Mouse (Mus musculus) mesoderm, embryonic 11.5 days (tissue): ENCODE data around the gene Mlx.
A peak's percentile ranks its signal among the peaks of the same experiment; 100 is the strongest.

Experiments
- DNase-seq: peaks from one replicate; pipeline ENCODE4 v3.0.0-alpha.2; 2012; ENCODE audit warnings: low read depth, low spot score

The Mlx gene

GRCm38 (mm10) chr11:101065002-101065401, 22.1 kb upstream of the Mlx start:
- DNase-seq, result no peak

DNA sequence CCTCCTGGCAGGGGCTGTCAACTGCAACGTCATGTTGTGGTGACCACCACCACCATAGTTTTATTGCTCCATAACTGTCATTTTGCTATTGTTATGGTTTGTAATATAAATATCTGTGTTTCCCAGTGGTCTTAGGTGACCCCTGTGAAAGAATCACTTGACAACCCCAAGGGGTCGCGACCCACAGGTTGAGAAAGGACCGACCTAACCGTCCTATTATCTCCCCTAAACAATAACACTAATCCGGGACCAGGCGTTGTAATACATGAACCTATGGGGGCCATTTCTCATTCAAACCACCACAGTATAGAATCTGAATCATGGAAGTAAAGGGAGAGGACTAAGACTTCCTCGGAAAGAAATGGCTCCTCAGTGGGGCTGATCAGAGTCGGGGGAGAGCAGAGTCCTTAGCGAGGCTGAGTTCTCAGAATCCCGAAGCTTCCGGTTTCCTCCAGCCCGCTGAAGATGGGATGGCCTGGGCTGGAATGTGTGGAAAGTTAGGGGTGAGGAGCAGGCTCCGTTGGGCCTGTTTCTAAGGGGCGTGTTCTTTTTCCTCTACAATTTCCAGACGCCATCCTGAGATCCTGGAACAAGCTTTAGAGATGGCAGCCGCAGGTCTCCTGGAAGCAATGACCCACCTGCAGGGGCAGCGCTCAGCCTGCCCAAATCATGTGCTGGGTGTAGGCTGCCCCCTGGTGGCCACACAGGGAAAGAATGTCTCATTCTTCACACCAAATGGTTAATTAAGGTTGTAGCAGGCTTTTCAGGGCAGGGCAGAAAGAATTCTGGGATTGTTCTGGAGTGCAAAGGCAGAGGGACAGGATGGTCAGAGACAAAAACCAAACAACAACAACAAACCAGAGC, 20.3 kb upstream of the Mlx start:
- DNase-seq, result peak; percentile 89

DNA sequence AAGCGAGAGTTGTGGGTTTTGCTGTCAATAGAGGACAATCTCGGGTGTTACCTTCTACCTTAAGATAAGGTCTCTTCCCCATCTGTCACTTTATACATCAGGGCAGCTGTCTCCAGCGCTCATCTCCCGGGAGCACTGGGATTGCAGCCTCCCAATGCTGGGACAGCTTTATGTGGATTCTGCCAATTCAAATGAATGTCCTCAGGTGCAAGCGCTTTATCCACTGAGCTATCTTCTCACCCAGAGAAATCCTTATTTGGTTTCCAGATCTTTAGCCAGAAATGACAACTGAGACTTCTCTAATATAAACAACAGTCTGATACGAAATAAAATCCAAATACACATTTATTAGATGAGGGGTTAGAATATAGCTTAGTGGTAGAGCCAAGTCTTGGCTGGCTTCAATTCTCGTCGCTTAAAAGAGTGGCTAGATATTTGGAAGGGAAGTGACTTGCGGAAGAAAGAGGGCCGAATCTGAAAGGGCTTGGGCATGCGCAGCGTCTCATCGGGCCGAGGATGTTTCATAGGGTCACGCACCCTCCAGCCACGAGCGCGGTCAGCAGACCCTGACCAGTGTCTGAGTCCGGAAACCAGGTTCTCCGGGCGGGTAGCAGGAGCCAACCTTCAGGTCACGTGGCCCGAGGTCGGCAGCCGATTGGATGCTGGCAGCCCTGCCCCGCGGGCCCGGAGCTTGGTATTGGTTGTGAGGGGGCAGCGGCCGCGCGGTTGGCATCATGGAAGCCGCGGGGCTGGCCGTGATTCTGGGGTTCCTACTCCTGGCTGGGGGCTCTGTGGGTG, 17.5 kb upstream of the Mlx start, which contains the start of gene Naglu:
Naglu (plus strand) TSS at position 622 of the 798 bp plus-strand sequence.
- DNase-seq, result peak; percentile 91

GRCm38 (mm10) chr11:101070189-101070527, 16.9 kb upstream of the Mlx start:
- DNase-seq, result no peak

GRCm38 (mm10) chr11:101070987-101071386, 16.1 kb upstream of the Mlx start:
- no peak for DNase-seq

GRCm38 (mm10) chr11:101071810-101072428, 15.2 kb upstream of the Mlx start:
- DNase-seq, result no peak

DNA sequence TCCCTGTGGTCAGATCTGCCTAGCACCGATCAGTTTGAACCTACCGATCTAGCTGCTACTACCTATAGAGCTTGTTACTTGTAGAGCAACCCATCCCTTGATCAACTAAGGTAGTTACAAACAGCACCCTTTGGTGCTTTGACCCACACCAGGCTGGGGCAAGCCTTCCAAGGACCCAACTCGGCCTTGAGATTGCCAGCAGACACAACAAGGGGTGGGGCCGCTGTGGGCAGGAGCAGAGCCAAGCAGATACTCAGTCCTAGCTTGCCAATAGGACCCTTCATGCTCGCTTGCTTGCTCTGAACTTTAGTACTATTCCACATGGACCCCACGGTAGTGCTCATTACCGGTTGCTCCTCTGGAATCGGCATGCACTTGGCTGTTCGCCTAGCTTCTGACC, 9.0 kb upstream of the Mlx start, which contains the start of gene Hsd17b1:
Hsd17b1 (plus strand) TSS at position 291 of the 400 bp plus-strand sequence.
- DNase-seq, result no peak

DNA sequence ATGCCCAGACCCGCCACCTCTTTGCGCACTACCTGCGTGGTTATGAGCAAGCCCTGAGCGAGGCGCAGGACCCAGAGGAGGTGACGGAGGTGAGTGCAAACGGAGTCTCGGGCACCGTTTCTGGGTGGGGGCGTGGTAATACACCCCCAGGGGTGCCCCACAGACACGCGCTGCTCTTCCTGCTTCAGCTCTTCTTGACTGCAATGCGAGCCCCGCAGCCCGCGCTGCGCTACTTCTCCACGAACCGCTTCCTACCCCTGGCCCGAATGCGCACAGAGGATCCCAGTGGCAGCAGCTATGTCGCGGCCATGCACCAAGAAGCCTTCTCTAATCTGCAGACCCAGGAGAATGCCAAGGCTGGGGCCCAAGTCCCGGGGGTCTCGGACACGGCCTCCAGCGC, 7.3 kb upstream of the Mlx start:
- no peak for DNase-seq

DNA sequence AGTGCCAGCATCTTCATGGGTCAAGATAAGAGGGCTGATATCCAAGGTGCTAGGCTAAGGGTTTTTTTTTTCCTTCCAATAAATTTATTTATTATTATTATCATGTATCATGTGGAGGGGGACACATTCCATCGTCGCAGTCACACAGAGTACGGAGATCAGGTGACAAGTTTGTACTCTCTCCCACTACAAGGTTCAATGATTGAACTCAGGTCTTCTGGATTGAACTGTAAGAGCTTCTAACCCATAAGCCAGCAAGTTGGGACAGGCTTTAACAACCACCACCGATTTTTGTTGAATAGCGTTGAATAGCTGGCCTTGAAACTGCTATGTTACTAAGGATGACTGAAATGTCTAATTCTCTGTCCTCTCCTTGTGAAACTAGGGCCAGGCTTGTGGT, 6.7 kb upstream of the Mlx start:
- DNase-seq, result no peak

DNA sequence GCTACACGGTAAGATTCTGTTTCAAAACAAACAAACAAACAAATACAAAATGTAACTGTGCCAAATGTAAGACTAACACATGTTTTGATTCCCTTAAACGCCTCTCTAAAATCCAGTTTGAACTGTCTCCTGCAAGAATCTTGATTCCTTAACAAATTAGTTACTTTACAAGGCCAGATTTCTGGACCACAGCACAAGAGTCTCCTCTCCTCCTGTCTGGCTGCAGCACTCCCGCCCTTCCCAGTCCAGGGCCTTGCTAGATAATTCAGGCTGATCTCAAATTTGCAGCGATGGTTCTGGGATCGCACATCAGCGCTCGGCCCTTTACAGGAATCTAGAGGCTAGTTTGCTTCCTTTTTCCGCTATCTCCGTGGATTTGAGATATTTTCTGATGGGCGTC, 5.4 kb upstream of the Mlx start:
- no peak for DNase-seq

DNA sequence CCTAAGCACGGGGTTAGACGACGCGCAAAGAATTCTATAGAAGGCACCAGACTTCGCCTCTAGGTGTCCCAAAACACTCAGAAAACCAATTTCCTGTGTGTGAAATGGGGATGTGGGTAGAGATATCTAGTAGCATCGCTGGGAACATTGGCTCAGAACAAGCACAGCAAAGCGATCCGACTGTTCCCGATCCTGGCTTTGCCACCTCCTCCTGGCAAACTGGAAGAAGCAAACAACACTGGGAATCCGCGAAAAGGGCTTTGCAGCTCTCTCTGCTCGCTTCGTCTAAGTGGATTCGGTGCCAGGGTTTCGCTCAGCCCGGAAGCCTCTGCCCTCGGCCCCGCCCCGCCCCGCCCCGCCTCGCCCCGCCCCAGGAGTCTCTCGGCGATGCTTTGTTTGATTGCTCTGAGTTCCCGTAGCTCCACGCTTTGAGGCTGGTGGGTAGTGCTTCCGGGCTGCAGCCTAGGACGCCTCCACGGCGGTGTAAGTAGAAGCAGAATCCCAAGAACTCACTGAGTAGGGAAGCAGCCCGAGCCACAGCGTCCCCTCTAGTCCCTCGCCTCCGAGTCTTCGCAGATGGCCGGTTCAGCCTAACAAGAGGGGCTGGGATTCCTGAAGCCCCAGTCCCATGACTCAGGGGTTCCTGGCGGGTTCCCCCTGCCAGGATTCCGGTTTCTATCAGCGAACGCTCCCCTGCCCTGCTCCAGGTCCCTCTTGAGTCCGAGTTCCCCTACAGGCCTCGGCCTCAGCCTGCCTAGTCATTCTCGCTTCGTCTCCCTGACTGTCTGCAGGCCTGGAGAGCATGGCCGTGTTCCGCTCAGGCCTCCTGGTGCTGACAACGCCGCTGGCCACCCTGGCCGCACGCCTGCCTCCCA, 4.6 kb upstream of the Mlx start, which contains the start of gene Coasy:
Coasy (plus strand) TSS at position 358 of the 875 bp plus-strand sequence.
- DNase-seq, result peak; percentile 92

DNA sequence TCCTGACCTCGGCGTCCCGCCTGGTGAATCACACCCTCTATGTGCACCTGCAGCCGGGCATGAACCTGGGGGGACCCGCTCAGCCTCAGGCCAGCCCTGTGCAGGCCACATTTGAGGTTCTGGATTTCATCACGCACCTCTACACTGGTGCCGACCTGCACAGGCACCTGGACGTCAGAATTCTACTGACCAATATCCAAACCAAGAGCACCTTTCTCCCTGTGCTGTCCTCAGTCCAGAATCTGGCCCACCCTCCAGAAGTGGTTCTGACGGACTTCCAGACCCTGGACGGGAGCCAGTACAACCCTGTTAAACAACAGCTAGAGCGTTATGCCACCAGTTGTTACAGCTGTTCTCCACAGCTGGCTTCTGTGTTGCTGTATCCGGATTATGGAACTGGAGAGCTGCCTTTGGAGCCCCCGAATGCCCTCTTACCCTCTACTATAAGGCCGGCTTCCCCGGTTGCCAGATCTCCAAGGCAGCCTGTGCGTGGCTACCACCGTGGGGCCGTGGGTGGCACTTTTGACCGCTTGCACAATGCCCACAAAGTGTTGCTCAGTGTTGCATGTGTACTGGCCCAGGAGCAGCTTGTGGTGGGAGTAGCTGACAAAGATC, 3.9 kb upstream of the Mlx start:
- DNase-seq, result no peak

GRCm38 (mm10) chr11:101084246-101084645, 2.8 kb upstream of the Mlx start:
- no peak for DNase-seq

DNA sequence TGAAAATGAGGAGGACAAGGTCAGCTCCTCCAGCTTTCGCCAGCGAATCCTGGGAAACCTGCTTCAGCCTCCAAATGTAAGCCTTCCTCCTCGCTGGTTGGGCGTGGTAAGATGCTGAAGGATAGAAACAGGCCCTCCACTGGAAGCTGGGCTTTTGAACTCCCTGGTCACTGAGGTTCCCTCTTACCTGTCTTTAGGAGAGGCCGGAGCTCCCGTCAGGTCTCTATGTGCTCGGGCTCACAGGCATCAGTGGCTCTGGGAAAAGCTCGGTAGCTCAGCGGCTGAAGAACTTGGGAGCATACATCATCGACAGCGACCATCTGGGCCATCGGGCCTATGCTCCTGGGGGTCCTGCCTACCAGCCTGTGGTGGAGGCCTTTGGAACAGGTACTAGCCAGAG, 2.3 kb upstream of the Mlx start:
- DNase-seq, result no peak

GRCm38 (mm10) chr11:101085617-101086322, 1.3 kb upstream of the Mlx start:
- DNase-seq, result no peak

- DNase-seq, result no peak
Measured at GRCm38 (mm10) chr11:101086323-101086674, 778 bp upstream of the Mlx start.

DNA sequence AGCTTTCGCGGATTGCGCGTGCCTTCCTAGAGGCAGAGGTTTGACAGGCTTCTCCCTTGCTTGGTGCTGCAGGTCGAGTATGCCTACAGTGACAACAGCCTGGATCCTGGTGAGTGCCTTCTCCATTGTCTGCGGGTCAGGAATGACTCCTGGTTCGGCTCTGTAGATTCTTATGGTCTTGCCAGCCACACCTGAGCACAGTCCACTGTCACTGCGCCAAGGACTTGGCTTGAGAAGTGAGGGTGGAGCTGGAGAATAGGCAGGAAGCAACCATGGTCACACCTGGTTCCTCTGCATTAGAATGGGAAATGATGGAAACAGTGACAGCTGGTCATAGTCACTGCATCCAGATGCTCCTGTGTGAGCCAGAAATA, 592 bp downstream of the Mlx start:
- DNase-seq, result no peak

GRCm38 (mm10) chr11:101089931-101090330, 2.9 kb downstream of the Mlx start:
- DNase-seq, result no peak

- no peak for DNase-seq
Measured at GRCm38 (mm10) chr11:101094930-101095313, 7.8 kb downstream of the Mlx start.

DNA sequence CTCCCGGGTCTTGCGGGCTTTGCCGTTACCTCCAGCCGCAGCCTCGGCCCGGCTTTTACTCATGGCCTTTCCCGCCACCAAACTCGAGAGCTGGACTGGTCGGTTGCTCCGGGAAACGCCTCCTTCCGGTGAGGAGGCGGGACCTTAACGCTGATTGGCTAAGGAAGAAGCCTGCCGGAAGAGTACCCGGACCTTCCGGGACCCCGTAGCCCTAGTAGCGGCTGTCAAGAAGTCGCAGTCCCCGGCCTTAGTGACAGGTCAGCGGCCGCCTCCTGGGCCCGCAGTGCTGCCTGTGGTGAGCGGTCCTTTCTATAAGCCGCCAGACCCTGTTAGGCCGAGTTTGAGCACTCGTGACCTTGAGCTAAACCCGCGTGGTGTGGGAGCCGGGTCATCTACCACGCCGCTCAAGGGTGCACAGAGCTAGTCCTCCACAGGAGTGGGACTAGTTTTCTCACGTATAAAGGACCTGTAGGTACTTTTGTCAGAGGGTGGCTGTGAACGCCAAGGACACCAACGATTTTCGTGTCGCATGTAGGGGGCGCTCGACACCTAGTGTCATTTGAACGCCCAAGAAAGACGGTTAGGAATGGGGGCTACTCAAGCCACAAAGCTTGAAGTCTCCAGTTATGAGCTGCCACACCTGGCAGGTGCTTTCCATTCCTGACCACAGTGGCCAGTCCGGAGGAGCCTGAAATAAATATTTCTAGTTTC, 8.4 kb downstream of the Mlx start, which contains the start of gene Psmc3ip:
Psmc3ip (minus strand) TSS at position 123 of the 711 bp plus-strand sequence.
- peak; percentile 98 for DNase-seq
